Mouse (Mus musculus): ENCODE results near the gene Chchd3. TPM values are rescaled to one million over a fixed set of nuclear protein-coding genes. Genes with fewer than 3 reads are reported as not detected.

The Chchd3 gene
- polyA plus RNA-seq, 1 experiment from 2014 or later = 106 TPM

- WGBS = 97% methylated on average over 15 of the region's 15 CpGs
- H3K27ac ChIP-seq = no peak overlapping the region
These were observed 58.8 kb downstream of the Chchd3 start for GRCm38 (mm10) chr6:33001271-33001670.

DNA sequence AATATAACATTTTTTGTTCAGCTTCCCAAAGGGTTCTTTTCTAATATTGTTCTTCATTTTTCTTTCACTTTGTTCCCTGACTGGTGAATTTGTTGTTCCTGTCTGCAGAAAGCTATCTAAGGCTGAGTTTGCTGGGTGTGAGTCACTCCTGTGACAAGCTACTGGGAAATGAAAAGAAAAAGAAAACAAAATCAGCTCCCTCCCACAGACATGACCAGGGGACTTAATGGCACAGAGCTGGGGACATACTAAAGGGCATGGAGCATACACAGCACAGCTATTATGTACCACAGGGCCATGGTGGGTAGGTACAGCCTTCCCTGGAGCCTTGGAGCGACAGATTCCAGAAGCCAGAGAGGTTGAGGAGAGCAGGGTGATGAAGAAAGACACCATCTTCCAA is 63.5 kb downstream of the Chchd3 start:
- 100% methylated on average over 1 of the region's 1 CpGs for WGBS
- no peak overlapping the region for H3K9ac ChIP-seq
- no peak overlapping the region for H3K4me3 ChIP-seq
- H3K27me3 ChIP-seq = no peaks in the 10 kb centered on the region
- no peaks in the 10 kb centered on the region for H3K36me3 ChIP-seq
- ATAC-seq (ENCODE audit: insufficient number of reproducible peaks, insufficient read depth, low FRiP score, low TSS enrichment) = no peak
- H3K9me3 ChIP-seq = no peaks in the 10 kb centered on the region
- H3K4me1 ChIP-seq = no peaks in the 10 kb centered on the region
- H3K27ac ChIP-seq = no peak overlapping the region
- H3K4me2 ChIP-seq (replicated peaks) = no peak overlapping the region

More at GRCm38 (mm10) chr6:33001271-33001670, 58.8 kb downstream of the Chchd3 start:
- Histone ChIP-seq H3K4me1 (0 out of 2 replicates have a peak, but pooled peaks cover 5% of the 10 kb centered on the region), H3K4me3 (no peak overlapping the region), H3K9me3 (no peaks in the 10 kb centered on the region), H3K36me3 (no peaks in the 10 kb centered on the region), H3K4me2 (replicated peaks) (no peak overlapping the region), H3K27me3 (no peaks in the 10 kb centered on the region), H3K9ac (no peak overlapping the region)
- ATAC-seq (ENCODE audit: insufficient number of reproducible peaks, insufficient read depth, low FRiP score, low TSS enrichment) = no peak

- H3K27ac ChIP-seq = no peak overlapping the region
- no peaks in the 10 kb centered on the region for H3K9me3 ChIP-seq
- no peak overlapping the region for H3K9ac ChIP-seq
- H3K4me3 ChIP-seq = no peak overlapping the region
- no peak for ATAC-seq (ENCODE audit: insufficient number of reproducible peaks, insufficient read depth, low FRiP score, low TSS enrichment)
- H3K36me3 ChIP-seq = no peaks in the 10 kb centered on the region
- H3K4me2 ChIP-seq (replicated peaks) = no peak overlapping the region
- H3K4me1 ChIP-seq = no peaks in the 10 kb centered on the region
- WGBS = 86% methylated on average over 1 of the region's 1 CpGs
- no peaks in the 10 kb centered on the region for H3K27me3 ChIP-seq
These were observed 66.2 kb downstream of the Chchd3 start for GRCm38 (mm10) chr6:32993847-32994246.

DNA sequence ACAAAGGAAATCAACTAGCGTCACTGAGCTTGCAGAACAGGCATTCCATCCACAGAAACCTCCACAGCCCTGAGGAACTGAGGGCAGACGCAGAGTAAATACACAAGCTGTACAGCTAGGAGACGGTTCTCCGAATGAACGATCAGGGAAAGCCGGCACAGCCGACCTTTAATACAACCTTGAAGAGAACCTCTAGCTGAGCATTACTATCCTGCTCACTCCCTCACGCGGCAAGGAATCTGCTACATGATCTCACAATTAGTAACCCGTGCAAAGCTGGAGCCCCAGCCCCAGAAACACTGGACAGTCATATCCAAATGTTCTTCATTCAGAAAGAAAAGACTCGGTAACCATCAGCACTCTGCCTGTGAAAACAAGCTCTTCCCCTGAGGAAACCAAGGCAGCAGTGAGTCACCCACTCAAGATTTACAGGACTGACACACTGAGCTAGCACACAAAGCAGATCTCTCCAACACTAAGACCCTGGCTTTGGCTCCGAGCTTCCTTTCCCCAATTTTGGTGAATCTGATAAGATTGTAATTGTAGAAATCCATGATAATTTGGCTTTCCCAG is 69.9 kb downstream of the Chchd3 start:
- WGBS = 69% methylated on average over 12 of the region's 12 CpGs
- no peaks in the 10 kb centered on the region for H3K27me3 ChIP-seq
- H3K4me2 ChIP-seq (replicated peaks) = no peak overlapping the region
- H3K9ac ChIP-seq = no peak overlapping the region
- no peak overlapping the region for H3K4me3 ChIP-seq
- no peak for ATAC-seq (ENCODE audit: insufficient number of reproducible peaks, insufficient read depth, low FRiP score, low TSS enrichment)
- H3K4me1 ChIP-seq = no peaks in the 10 kb centered on the region
- no peaks in the 10 kb centered on the region for H3K36me3 ChIP-seq
- no peaks in the 10 kb centered on the region for H3K9me3 ChIP-seq
- H3K27ac ChIP-seq = no peak overlapping the region

DNA sequence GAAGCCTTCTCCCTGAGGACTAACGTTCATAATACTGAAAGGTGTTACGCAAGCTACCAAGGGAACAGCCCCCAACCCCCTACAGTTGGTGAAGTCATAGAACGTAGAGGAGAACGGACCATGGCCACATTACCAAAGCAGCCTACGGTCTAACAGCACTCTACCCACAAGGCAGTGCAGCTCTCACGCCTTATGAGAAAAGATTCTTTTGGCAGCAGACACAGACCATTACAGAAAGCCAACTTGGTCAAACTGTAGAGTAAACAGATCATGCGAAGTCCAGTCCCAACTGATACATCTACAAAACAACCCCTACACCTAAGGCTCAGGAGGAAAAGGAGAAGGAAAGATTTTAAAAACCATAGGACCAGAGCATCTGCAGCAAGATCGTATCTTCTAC is 71.5 kb downstream of the Chchd3 start:
- Histone ChIP-seq H3K4me1 (no peaks in the 10 kb centered on the region), H3K9me3 (no peaks in the 10 kb centered on the region), H3K9ac (no peak overlapping the region), H3K36me3 (no peaks in the 10 kb centered on the region), H3K27me3 (no peaks in the 10 kb centered on the region), H3K4me2 (replicated peaks) (no peak overlapping the region), H3K4me3 (no peak overlapping the region), H3K27ac (no peak overlapping the region)
- ATAC-seq (ENCODE audit: insufficient number of reproducible peaks, insufficient read depth, low FRiP score, low TSS enrichment) = no peak
- 97% methylated on average over 8 of the region's 8 CpGs for WGBS

GRCm38 (mm10) chr6:32983876-32984275 is 76.2 kb downstream of the Chchd3 start:
- Histone ChIP-seq H3K9ac (no peak overlapping the region), H3K4me1 (no peaks in the 10 kb centered on the region), H3K27me3 (no peaks in the 10 kb centered on the region), H3K27ac (no peak overlapping the region), H3K36me3 (no peaks in the 10 kb centered on the region), H3K4me3 (no peak overlapping the region), H3K9me3 (no peaks in the 10 kb centered on the region), H3K4me2 (replicated peaks) (no peak overlapping the region)
- no peak for ATAC-seq (ENCODE audit: insufficient number of reproducible peaks, insufficient read depth, low FRiP score, low TSS enrichment)
- 88% methylated on average over 5 of the region's 5 CpGs for WGBS

DNA sequence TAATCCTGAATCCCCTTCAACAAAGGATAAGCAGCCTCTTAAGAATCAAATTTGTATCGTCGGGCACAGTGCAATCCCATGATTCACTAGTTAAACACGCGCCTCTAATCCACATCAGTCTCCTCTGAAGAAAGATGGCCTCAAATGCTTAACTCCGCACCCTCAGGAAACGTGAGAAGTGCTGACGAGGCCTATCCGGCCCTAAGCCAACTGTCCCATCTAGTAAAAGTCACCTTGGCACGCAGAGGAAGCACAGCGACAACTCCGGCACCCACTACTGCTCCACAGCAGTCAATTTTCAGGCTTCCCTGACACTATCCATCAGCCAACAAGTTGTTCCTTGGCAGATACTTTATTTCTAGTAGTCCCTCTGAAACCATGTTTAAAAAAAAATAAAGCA is 78.8 kb downstream of the Chchd3 start:
- no peak overlapping the region for H3K4me2 ChIP-seq (replicated peaks)
- no peak overlapping the region for H3K9ac ChIP-seq
- no peak for ATAC-seq (ENCODE audit: insufficient number of reproducible peaks, insufficient read depth, low FRiP score, low TSS enrichment)
- no peak overlapping the region for H3K27ac ChIP-seq
- no peaks in the 10 kb centered on the region for H3K36me3 ChIP-seq
- 76% methylated on average over 11 of the region's 11 CpGs for WGBS
- no peaks in the 10 kb centered on the region for H3K27me3 ChIP-seq
- no peaks in the 10 kb centered on the region for H3K4me1 ChIP-seq
- H3K9me3 ChIP-seq = no peaks in the 10 kb centered on the region
- no peak overlapping the region for H3K4me3 ChIP-seq

GRCm38 (mm10) chr6:32978811-32979210 is 81.2 kb downstream of the Chchd3 start:
- Histone ChIP-seq H3K27me3 (no peaks in the 10 kb centered on the region), H3K9me3 (no peaks in the 10 kb centered on the region), H3K9ac (no peak overlapping the region), H3K4me2 (replicated peaks) (no peak overlapping the region), H3K4me3 (no peak overlapping the region), H3K27ac (no peak overlapping the region), H3K4me1 (no peaks in the 10 kb centered on the region), H3K36me3 (no peaks in the 10 kb centered on the region)
- 91% methylated on average over 3 of the region's 3 CpGs for WGBS
- no peak for ATAC-seq (ENCODE audit: insufficient number of reproducible peaks, insufficient read depth, low FRiP score, low TSS enrichment)

- no peaks in the 10 kb centered on the region for H3K36me3 ChIP-seq
- no peak for ATAC-seq (ENCODE audit: insufficient number of reproducible peaks, insufficient read depth, low FRiP score, low TSS enrichment)
- H3K9me3 ChIP-seq = no peaks in the 10 kb centered on the region
- H3K9ac ChIP-seq = no peak overlapping the region
- no peak overlapping the region for H3K27ac ChIP-seq
- no peaks in the 10 kb centered on the region for H3K4me1 ChIP-seq
- H3K27me3 ChIP-seq = no peaks in the 10 kb centered on the region
- no peak overlapping the region for H3K4me3 ChIP-seq
- H3K4me2 ChIP-seq (replicated peaks) = no peak overlapping the region
These were observed 88.1 kb downstream of the Chchd3 start for GRCm38 (mm10) chr6:32971926-32972325.

DNA sequence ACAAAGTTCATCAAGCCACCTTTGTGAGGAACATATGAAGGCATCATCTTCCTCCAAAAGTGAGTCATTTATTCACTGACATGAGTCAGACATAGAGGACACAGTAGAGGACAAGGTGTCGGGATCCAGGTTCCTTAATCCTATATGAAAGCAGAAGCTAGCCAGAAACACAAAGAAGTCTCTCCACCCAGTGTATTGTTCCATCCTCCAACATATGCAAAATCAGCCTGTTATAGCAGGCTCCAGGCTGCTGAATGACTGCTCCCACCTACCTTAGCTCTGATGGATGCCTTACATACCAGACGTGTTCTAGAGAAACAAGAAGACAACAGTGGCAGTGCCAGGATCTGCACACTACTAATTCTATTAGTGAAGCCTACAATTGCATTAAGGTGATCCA is 91.1 kb downstream of the Chchd3 start:
- no peaks in the 10 kb centered on the region for H3K9me3 ChIP-seq

GRCm38 (mm10) chr6:32962048-32962447 is 98.0 kb downstream of the Chchd3 start:
- no peak overlapping the region for H3K9ac ChIP-seq
- WGBS = 44% methylated on average over 3 of the region's 3 CpGs
- 0 out of 2 replicates have a peak, but pooled peaks cover 5% of the 10 kb centered on the region for H3K4me1 ChIP-seq
- no peaks in the 10 kb centered on the region for H3K36me3 ChIP-seq
- H3K4me2 ChIP-seq (replicated peaks) = no peak overlapping the region
- H3K27ac ChIP-seq = no peak overlapping the region
- H3K4me3 ChIP-seq = no peak overlapping the region
- H3K9me3 ChIP-seq = no peaks in the 10 kb centered on the region
- H3K27me3 ChIP-seq = no peaks in the 10 kb centered on the region
- ATAC-seq (ENCODE audit: insufficient number of reproducible peaks, insufficient read depth, low FRiP score, low TSS enrichment) = no peak

More for the DNA sequence above, 91.1 kb downstream of the Chchd3 start:
- Histone ChIP-seq H3K4me2 (replicated peaks) (no peak overlapping the region), H3K27ac (no peak overlapping the region), H3K4me3 (no peak overlapping the region), H3K36me3 (no peaks in the 10 kb centered on the region), H3K27me3 (no peaks in the 10 kb centered on the region), H3K9ac (no peak overlapping the region), H3K4me1 (no peaks in the 10 kb centered on the region)
- no peak for ATAC-seq (ENCODE audit: insufficient number of reproducible peaks, insufficient read depth, low FRiP score, low TSS enrichment)
- WGBS = 59% methylated on average over 2 of the region's 2 CpGs

- 78% methylated on average over 3 of the region's 3 CpGs for WGBS
- Histone ChIP-seq H3K27me3 (no peaks in the 10 kb centered on the region), H3K36me3 (no peaks in the 10 kb centered on the region), H3K9me3 (no peaks in the 10 kb centered on the region), H3K4me1 (0 out of 2 replicates have a peak, but pooled peaks cover 5% of the 10 kb centered on the region), H3K27ac (no peak overlapping the region), H3K4me2 (replicated peaks) (no peak overlapping the region), H3K9ac (no peak overlapping the region), H3K4me3 (no peak overlapping the region)
- ATAC-seq (ENCODE audit: insufficient number of reproducible peaks, insufficient read depth, low FRiP score, low TSS enrichment) = no peak
These were observed 98.6 kb downstream of the Chchd3 start for GRCm38 (mm10) chr6:32961477-32961876.

All from embryonic facial prominence, embryonic 12.5 days (tissue).